Mouse (Mus musculus): ENCODE results near the gene Adgrb2. TPM values are rescaled to one million over a fixed set of nuclear protein-coding genes. Genes with fewer than 3 reads are reported as not detected.

Adgrb2 gene
- polyA plus RNA-seq, 1 experiment from 2014 or later = 0.22 TPM

DNA sequence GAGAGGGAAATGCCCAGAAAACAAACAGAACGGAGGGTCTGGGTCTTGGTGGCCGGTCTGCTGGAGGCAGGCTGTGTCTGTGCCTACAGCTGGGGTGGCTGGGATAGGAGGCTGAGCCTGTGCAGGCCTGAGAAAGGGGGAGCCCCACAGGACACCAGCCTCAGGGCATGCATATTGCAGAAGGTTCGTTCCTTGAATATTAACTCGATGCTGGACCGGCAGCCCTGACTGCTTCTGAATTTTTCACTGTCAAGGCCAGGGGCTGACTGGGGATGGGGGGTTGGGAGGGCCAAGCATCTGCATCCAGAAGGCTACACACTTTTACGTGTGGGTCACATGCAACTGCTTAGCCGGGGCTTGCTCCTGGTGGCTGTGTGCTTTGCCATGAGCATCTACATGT, 48.8 kb downstream of the Adgrb2 start:
- H3K4me1 ChIP-seq (replicated peaks) = no peaks in the 10 kb centered on the region
- H3K9ac ChIP-seq = no peak overlapping the region
- no peak for ATAC-seq (ENCODE audit: insufficient read depth)
- 62% methylated on average over 7 of the region's 7 CpGs for WGBS (ENCODE audit: insufficient replicate concordance)
- H3K27me3 ChIP-seq = peaks cover 49% of the 10 kb centered on the region
- no peak overlapping the region for H3K4me2 ChIP-seq
- H3K36me3 ChIP-seq (replicated peaks) = no peaks in the 10 kb centered on the region
- H3K27ac ChIP-seq (replicated peaks) = no peak overlapping the region
- no peak overlapping the region for H3K4me3 ChIP-seq (replicated peaks)
- no peaks in the 10 kb centered on the region for H3K9me3 ChIP-seq (replicated peaks)

DNA sequence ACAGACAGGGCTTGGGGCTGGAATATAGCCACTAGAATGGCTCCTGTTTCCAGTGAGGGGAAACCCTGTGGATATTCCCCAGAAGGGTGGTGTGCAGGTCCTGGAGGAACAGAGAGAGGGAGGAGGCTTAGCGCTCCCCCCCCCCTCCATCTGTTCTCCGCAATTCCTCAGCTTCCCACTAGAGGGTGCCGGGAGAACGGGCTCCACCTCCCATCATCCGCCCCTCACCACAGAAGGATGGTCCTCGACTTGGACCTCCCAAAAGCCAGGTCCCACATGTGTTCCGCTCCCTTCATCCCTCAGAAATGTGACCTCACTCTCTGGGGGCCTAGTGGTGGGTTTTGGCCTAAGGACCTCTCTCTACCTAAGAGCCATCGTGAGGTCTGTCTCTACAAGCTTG, 51.4 kb downstream of the Adgrb2 start:
- Histone ChIP-seq H3K9me3 (replicated peaks) (no peaks in the 10 kb centered on the region), H3K36me3 (replicated peaks) (no peaks in the 10 kb centered on the region), H3K4me2 (no peak overlapping the region), H3K4me1 (replicated peaks) (no peaks in the 10 kb centered on the region), H3K9ac (no peak overlapping the region), H3K4me3 (replicated peaks) (no peak overlapping the region), H3K27me3 (peaks cover 49% of the 10 kb centered on the region), H3K27ac (replicated peaks) (no peak overlapping the region)
- ATAC-seq (ENCODE audit: insufficient read depth) = no peak
- WGBS (ENCODE audit: insufficient replicate concordance) = 3% methylated on average over 8 of the region's 8 CpGs

DNA sequence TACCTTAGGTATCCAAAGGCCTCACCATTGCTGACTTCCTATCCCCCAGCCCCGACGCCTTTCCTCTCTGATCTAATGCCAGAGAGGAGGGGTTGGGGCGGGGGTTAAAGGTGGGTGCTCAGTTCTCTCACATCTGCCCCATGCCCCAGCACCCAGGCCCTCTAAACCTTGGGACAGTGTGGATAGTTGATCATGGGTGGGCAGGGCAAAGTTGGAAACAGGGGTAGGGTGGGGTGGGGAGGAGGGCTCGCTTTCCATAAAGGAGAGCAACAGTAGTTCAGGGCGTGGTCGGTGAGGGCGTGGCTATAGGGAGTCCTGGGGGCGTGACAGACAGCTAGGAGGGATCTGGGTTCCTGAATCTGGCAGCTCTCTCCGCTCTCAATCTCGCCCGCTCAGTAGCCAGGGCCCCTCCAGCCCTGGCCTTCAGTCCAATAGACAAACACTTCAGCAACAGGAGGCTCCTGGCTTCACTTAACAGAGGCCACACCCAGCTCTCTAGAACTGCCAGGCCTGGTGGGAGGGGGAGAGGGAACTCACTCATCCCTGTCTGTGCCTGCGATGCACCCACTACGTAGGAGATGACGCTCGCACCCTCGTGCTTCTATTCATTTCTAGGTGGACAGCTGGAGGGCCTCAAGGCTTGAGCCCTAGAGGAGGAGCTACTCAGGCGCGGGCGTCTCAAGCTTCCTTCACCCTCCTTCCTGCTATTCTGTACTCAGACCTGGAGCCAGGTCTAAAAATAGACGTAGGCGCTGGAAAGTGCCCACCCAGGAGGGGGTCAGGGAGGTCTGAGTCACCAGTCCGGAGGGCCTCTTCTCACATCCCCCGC, 52.1 kb downstream of the Adgrb2 start:
- Histone ChIP-seq H3K27me3 (peaks cover 49% of the 10 kb centered on the region), H3K4me1 (replicated peaks) (no peaks in the 10 kb centered on the region), H3K4me2 (no peak overlapping the region), H3K9me3 (replicated peaks) (no peaks in the 10 kb centered on the region), H3K27ac (replicated peaks) (no peak overlapping the region), H3K36me3 (replicated peaks) (no peaks in the 10 kb centered on the region), H3K4me3 (replicated peaks) (no peak overlapping the region), H3K9ac (no peak overlapping the region)
- no peak for ATAC-seq (ENCODE audit: insufficient read depth)
- WGBS (ENCODE audit: insufficient replicate concordance) = 13% methylated on average over 23 of the region's 23 CpGs

DNA sequence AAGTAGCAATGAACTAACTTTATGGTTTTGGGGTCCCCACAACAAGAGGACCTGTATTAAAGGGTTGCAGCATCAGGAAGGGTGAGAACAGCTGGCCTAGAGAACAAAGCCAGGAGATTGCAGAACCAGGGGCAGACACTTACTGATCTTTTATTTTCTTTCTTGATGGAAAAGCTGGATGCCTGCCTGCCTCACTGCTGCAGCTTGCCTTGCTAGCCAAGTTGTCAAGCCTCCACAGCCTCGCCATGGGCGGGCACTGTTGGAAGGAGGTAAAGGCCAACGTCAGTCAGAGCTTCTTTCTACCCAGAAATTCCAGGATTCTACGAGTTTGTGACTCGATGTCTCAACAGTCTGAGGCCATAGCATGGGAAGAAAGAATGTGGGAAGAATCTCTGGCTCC, 54.7 kb downstream of the Adgrb2 start:
- H3K4me2 ChIP-seq = no peak overlapping the region
- no peaks in the 10 kb centered on the region for H3K4me1 ChIP-seq (replicated peaks)
- no peak for ATAC-seq (ENCODE audit: insufficient read depth)
- H3K36me3 ChIP-seq (replicated peaks) = no peaks in the 10 kb centered on the region
- H3K9me3 ChIP-seq (replicated peaks) = no peaks in the 10 kb centered on the region
- H3K27me3 ChIP-seq = peaks cover 34% of the 10 kb centered on the region
- no peak overlapping the region for H3K27ac ChIP-seq (replicated peaks)
- WGBS (ENCODE audit: insufficient replicate concordance) = 37% methylated on average over 5 of the region's 5 CpGs
- H3K9ac ChIP-seq = no peak overlapping the region
- no peak overlapping the region for H3K4me3 ChIP-seq (replicated peaks)

DNA sequence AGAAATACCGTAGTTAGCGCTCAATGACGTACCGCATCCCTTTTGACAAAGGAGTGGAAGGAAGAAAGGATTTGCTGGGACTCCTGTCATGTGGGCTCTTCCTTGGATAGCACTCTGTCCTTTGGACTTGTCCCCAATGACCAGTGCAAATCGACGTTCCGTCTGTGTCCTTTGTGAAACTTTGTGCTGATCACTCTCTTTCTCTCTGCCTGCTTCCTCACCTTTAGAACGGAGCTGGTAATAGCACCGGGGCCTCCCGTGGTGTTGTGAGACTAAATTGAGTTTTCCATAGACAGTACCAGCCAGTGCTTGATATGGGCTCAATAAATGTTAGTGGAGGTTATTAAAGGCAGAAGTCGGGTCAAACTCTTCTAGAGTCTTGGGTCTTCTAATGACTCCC, 56.4 kb downstream of the Adgrb2 start:
- no peaks in the 10 kb centered on the region for H3K36me3 ChIP-seq (replicated peaks)
- no peak overlapping the region for H3K27ac ChIP-seq (replicated peaks)
- no peaks in the 10 kb centered on the region for H3K4me1 ChIP-seq (replicated peaks)
- no peak overlapping the region for H3K4me3 ChIP-seq (replicated peaks)
- H3K9me3 ChIP-seq (replicated peaks) = no peaks in the 10 kb centered on the region
- no peak for ATAC-seq (ENCODE audit: insufficient read depth)
- peaks cover 26% of the 10 kb centered on the region for H3K27me3 ChIP-seq
- no peak overlapping the region for H3K4me2 ChIP-seq
- 71% methylated on average over 11 of the region's 11 CpGs for WGBS (ENCODE audit: insufficient replicate concordance)
- no peak overlapping the region for H3K9ac ChIP-seq

DNA sequence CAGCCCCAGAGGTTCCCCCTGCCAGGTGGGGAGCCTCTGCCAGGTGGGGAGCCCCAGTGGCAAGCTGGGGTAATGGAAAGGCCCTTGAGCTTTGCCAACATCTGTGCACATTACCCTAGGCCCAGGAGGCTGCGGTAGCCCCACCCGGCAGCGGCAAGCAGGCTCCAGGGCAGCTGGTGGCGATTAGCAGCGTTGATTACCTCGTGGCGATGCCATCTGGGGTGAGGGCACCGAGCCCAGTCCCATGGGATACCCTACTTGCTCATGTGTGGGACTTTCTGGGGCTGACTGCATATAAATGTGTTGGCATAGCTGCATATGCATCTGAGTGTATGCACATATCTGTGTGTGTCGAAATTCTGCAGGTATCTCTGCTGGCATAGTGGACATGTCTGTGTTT, 59.5 kb downstream of the Adgrb2 start:
- H3K9me3 ChIP-seq (replicated peaks) = no peaks in the 10 kb centered on the region
- ATAC-seq (ENCODE audit: insufficient read depth) = no peak
- H3K36me3 ChIP-seq (replicated peaks) = no peaks in the 10 kb centered on the region
- 59% methylated on average over 9 of the region's 9 CpGs for WGBS (ENCODE audit: insufficient replicate concordance)
- H3K4me3 ChIP-seq (replicated peaks) = no peak overlapping the region
- peaks cover 35% of the 10 kb centered on the region for H3K27me3 ChIP-seq
- no peak overlapping the region for H3K4me2 ChIP-seq
- H3K4me1 ChIP-seq (replicated peaks) = no peaks in the 10 kb centered on the region
- H3K27ac ChIP-seq (replicated peaks) = no peak overlapping the region
- no peak overlapping the region for H3K9ac ChIP-seq

DNA sequence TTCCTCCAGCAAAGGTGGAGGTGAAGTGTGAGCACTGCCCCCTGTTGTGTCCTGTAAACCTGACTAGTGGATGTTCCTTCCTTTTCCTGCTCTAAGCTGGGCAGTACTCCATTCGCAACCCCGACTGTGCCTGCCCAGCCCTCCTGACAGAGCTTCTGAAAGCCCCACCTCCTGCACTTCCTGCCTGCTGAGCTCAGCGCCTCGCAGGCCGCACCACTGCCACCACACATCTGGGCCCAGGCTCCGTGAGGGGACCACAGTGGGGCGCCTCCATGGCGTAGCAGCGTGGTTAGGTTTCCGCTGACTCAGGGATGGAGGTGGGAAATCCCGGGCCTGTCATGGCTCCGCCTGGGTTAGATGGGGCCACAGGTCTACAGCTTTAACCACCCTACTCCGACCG, 60.9 kb downstream of the Adgrb2 start:
- no peaks in the 10 kb centered on the region for H3K36me3 ChIP-seq (replicated peaks)
- ATAC-seq (ENCODE audit: insufficient read depth) = no peak
- WGBS (ENCODE audit: insufficient replicate concordance) = 8% methylated on average over 14 of the region's 14 CpGs
- H3K9ac ChIP-seq = no peak overlapping the region
- H3K4me2 ChIP-seq = no peak overlapping the region
- H3K4me3 ChIP-seq (replicated peaks) = no peak overlapping the region
- H3K4me1 ChIP-seq (replicated peaks) = no peaks in the 10 kb centered on the region
- no peaks in the 10 kb centered on the region for H3K9me3 ChIP-seq (replicated peaks)
- no peak overlapping the region for H3K27ac ChIP-seq (replicated peaks)
- peaks cover 43% of the 10 kb centered on the region for H3K27me3 ChIP-seq

DNA sequence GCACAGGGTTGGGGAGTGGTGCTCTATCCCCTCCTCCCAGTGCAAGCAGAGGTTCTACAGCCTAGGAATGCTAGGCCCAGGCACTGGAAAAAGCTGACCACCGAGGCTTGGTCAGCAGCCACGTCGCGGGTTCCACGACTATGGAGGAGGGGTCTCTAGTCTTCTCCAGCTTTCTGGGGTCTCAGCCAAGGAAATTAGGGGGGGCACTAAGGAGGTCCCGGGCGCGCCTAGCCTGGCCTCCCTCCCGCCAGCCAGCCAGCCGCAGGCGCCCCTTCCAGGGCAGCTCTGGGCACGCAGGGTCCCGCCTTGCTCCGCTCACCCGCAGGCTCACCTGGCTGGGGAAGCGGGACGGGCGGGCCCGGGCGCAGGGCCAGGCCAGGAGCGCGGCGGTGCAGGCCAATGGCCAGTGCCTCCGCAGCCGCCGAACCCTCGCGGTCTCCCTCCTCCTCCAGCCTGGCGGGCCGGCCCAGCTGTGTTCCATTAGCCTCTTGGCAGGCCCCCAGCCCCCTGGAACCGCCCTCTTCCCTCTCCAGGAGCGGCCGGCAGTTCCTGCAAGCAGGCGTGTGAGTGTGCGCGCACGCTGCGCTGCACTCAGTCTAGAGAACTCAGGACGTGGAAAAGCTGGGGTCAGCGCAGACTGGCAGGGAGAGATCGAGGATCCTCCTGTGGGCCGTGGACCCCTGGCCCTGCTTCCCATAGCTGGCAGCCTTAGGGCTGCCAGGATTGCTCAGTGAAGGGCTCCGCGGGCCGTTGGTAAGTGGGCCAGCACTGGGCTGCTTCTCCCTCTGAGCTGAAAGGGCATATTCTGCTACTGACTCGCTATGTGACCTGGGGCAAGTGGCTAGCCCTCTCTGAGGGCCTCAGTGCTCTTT, 62.9 kb downstream of the Adgrb2 start, which contains the start of gene Col16a1:
Gene Col16a1 (plus strand): TSS at position 510 of the 872 bp plus-strand sequence.
- Histone ChIP-seq H3K27me3 (peaks cover 43% of the 10 kb centered on the region), H3K4me1 (replicated peaks) (no peaks in the 10 kb centered on the region), H3K9me3 (replicated peaks) (no peaks in the 10 kb centered on the region), H3K4me2 (peak within 1 kb of the TSS; percentile 38), H3K4me3 (replicated peaks) (peak within 1 kb of the TSS; percentile 17), H3K27ac (replicated peaks) (no peak within 1 kb of the TSS), H3K9ac (no peak within 1 kb of the TSS), H3K36me3 (replicated peaks) (no peaks in the 10 kb centered on the region)
- peak; percentile 34 for ATAC-seq (ENCODE audit: insufficient read depth)
- WGBS (ENCODE audit: insufficient replicate concordance) = 6% methylated on average over 46 of the region's 46 CpGs

DNA sequence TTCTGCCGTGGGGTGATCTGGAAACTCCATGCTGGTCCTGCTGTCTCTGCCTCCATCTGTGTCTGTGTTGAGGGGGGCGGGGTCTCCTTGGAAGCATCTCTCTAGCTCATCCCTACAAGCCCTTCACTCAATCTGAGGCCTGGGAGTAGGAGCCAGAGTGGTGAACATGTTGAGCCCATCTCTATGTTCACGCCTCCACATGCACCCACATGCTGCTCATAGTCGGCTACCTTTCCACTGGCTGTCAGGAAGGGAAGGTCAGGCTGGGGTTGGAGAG, 63.5 kb downstream of the Adgrb2 start:
- ATAC-seq (ENCODE audit: insufficient read depth) = no peak
- 41% methylated on average over 4 of the region's 4 CpGs for WGBS (ENCODE audit: insufficient replicate concordance)
- Histone ChIP-seq H3K36me3 (replicated peaks) (no peaks in the 10 kb centered on the region), H3K27me3 (peaks cover 43% of the 10 kb centered on the region), H3K27ac (replicated peaks) (no peak overlapping the region), H3K4me3 (replicated peaks) (peak overlapping the region; percentile 17; the same call in 1 of the 2 replicates), H3K4me2 (peak overlapping the region; percentile 38; the same call in 1 of the 2 replicates), H3K9ac (no peak overlapping the region), H3K9me3 (replicated peaks) (no peaks in the 10 kb centered on the region), H3K4me1 (replicated peaks) (no peaks in the 10 kb centered on the region)

DNA sequence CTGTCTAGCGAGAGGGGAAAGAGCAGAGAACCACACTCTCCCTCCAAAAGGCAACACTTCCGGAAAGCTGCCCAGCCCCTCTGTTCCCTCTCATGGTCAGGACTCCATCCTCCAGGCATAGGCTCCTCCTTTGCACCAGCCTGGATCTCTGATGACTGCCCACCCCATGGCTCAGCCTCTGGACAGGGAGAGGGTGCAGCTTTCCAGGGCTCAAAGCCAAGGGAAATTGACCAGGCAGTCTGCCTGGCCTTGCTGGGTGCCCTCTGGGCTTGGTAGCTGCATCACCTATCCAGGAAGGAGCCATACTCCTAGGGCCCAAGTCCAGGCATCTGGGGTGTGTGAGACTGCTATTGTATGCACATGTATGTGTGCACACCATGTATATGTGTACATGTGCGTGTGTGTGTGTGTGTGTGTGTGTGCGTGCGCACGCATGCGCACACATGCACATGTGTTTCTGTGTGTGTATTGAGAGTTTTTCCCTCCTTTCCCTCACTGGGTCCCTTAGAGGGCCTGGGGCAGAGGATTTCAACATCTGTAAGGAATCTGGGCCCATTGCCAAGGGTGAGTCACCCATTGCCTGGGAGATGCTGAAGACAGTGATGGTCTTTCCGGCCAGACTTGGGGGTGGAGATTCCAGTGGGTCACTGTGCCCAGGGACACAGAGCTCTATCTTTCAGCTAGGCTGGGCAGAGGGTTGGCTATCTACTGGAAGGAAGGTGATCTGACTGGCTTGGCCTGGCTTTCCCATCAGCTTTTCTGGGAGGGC, 65.6 kb downstream of the Adgrb2 start:
- ATAC-seq (ENCODE audit: insufficient read depth) = no peak
- H3K9me3 ChIP-seq (replicated peaks) = no peaks in the 10 kb centered on the region
- no peak overlapping the region for H3K4me2 ChIP-seq
- peaks cover 43% of the 10 kb centered on the region for H3K27me3 ChIP-seq
- WGBS (ENCODE audit: insufficient replicate concordance) = 68% methylated on average over 8 of the region's 8 CpGs
- H3K4me1 ChIP-seq (replicated peaks) = no peaks in the 10 kb centered on the region
- H3K4me3 ChIP-seq (replicated peaks) = no peak overlapping the region
- H3K27ac ChIP-seq (replicated peaks) = no peak overlapping the region
- H3K36me3 ChIP-seq (replicated peaks) = no peaks in the 10 kb centered on the region
- H3K9ac ChIP-seq = no peak overlapping the region

DNA sequence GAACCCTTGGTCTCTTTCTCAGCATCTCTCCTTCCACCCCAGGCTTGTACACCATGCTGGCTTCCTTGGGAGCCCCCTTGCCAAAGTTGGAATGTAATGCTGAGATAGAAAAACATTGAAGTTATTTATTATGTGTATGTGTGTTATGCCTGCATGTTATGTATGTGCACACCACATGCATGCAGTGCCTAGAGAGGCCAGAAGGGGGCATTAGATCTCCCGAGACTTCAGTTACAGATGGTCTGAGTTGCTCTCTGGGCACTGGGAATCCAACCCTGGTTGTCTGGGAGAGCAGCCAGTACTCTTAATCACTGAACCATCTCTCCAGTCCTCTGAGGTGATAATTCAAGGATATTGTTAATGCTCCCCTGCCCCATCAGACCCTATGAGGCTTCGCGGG, 67.6 kb downstream of the Adgrb2 start:
- 63% methylated on average over 3 of the region's 3 CpGs for WGBS (ENCODE audit: insufficient replicate concordance)
- Histone ChIP-seq H3K9ac (no peak overlapping the region), H3K27me3 (peaks cover 28% of the 10 kb centered on the region), H3K9me3 (replicated peaks) (no peaks in the 10 kb centered on the region), H3K27ac (replicated peaks) (no peak overlapping the region), H3K4me1 (replicated peaks) (no peaks in the 10 kb centered on the region), H3K36me3 (replicated peaks) (no peaks in the 10 kb centered on the region), H3K4me3 (replicated peaks) (no peak overlapping the region), H3K4me2 (no peak overlapping the region)
- no peak for ATAC-seq (ENCODE audit: insufficient read depth)

Data from liver, embryonic 15.5 days (tissue).